Mouse (Mus musculus): Measurements from ENCODE around the gene Kat2a. TPM values are rescaled to one million over a fixed set of nuclear protein-coding genes. Genes with fewer than 3 reads are reported as not detected.

The Kat2a gene
- total and polyA plus RNA-seq, 3 experiments = 18.8 to 94.2 (median 46.8) TPM

GRCm38 (mm10) chr11:100718462-100718861 lies 6.2 kb upstream of the Kat2a start:
- H3K36me3 ChIP-seq (replicated peaks) = peaks cover 95% of the 10 kb centered on the region
- no peak overlapping the region for H3K4me3 ChIP-seq (ENCODE audit: low read depth, low read length)
- TF ChIP-seq GATA2 (IDR thresholded peaks at IDR 0.05; ENCODE audit: borderline replicate concordance, low read depth, low read length) = no peak
- no peak for TF ChIP-seq CTCF (IDR thresholded peaks at IDR 0.05; ENCODE audit: low read depth, low read length)
- TF ChIP-seq POLR2AphosphoS5 (IDR thresholded peaks at IDR 0.05; ENCODE audit: insufficient replicate concordance, low read depth, low read length) = no peak
- TF ChIP-seq GATA1 (IDR thresholded peaks at IDR 0.05; ENCODE audit: borderline replicate concordance, low read length) = no peak
- H3K27me3 ChIP-seq (ENCODE audit: insufficient read depth, low read length) = no peaks in the 10 kb centered on the region
- no peak for ATAC-seq (ENCODE audit: extremely low read depth, insufficient number of reproducible peaks, low FRiP score, poor library complexity, severe bottlenecking)
- DNase-seq (ENCODE audit: low spot score) = no peak
- H3K9me3 ChIP-seq (replicated peaks) = no peaks in the 10 kb centered on the region
- H3K4me1 ChIP-seq (ENCODE audit: insufficient read depth, low read depth, low read length) = peaks cover 85% of the 10 kb centered on the region

GRCm38 (mm10) chr11:100716649-100717048 lies 4.4 kb upstream of the Kat2a start:
- peaks cover 83% of the 10 kb centered on the region for H3K36me3 ChIP-seq (replicated peaks)
- TF ChIP-seq GATA1 (IDR thresholded peaks at IDR 0.05; ENCODE audit: borderline replicate concordance, low read length) = no peak
- TF ChIP-seq TAL1 (conservative IDR thresholded peaks at IDR 0.05; ENCODE audit: low read depth, low read length) = no peak
- TF ChIP-seq GATA2 (IDR thresholded peaks at IDR 0.05; ENCODE audit: borderline replicate concordance, low read depth, low read length) = no peak
- no peak for TF ChIP-seq POLR2AphosphoS5 (IDR thresholded peaks at IDR 0.05; ENCODE audit: insufficient replicate concordance, low read depth, low read length)
- no peak for TF ChIP-seq CTCF (IDR thresholded peaks at IDR 0.05; ENCODE audit: low read depth, low read length)
- no peaks in the 10 kb centered on the region for H3K27me3 ChIP-seq (ENCODE audit: insufficient read depth, low read length)
- no peak for DNase-seq (ENCODE audit: low spot score)
- H3K9me3 ChIP-seq (replicated peaks) = no peaks in the 10 kb centered on the region
- ATAC-seq (ENCODE audit: extremely low read depth, insufficient number of reproducible peaks, low FRiP score, poor library complexity, severe bottlenecking) = no peak
- peaks cover 80% of the 10 kb centered on the region for H3K4me1 ChIP-seq (ENCODE audit: insufficient read depth, low read depth, low read length)
- H3K4me3 ChIP-seq (ENCODE audit: low read depth, low read length) = no peak overlapping the region

- TF ChIP-seq POLR2AphosphoS5 (IDR thresholded peaks at IDR 0.05; ENCODE audit: insufficient replicate concordance, low read depth, low read length) (no peak), TAL1 (conservative IDR thresholded peaks at IDR 0.05; ENCODE audit: low read depth, low read length) (no peak), GATA1 (IDR thresholded peaks at IDR 0.05; ENCODE audit: borderline replicate concordance, low read length) (no peak), CTCF (IDR thresholded peaks at IDR 0.05; ENCODE audit: low read depth, low read length) (no peak), GATA2 (IDR thresholded peaks at IDR 0.05; ENCODE audit: borderline replicate concordance, low read depth, low read length) (no peak)
- H3K4me3 ChIP-seq (ENCODE audit: low read depth, low read length) = no peak overlapping the region
- no peak for DNase-seq (ENCODE audit: low spot score)
- ATAC-seq (ENCODE audit: extremely low read depth, insufficient number of reproducible peaks, low FRiP score, poor library complexity, severe bottlenecking) = no peak
- peaks cover 74% of the 10 kb centered on the region for H3K4me1 ChIP-seq (ENCODE audit: insufficient read depth, low read depth, low read length)
- no peaks in the 10 kb centered on the region for H3K9me3 ChIP-seq (replicated peaks)
- H3K27me3 ChIP-seq (ENCODE audit: insufficient read depth, low read length) = no peaks in the 10 kb centered on the region
- H3K36me3 ChIP-seq (replicated peaks) = peaks cover 81% of the 10 kb centered on the region
Measured at GRCm38 (mm10) chr11:100714948-100715347, 2.7 kb upstream of the Kat2a start.

- DNase-seq (ENCODE audit: low spot score) (peak; percentile 71), ATAC-seq (ENCODE audit: extremely low read depth, insufficient number of reproducible peaks, low FRiP score, poor library complexity, severe bottlenecking) (no peak)
- peaks cover 81% of the 10 kb centered on the region for H3K36me3 ChIP-seq (replicated peaks)
- TF ChIP-seq CTCF (IDR thresholded peaks at IDR 0.05; ENCODE audit: low read depth, low read length) (peak; percentile 75), TAL1 (conservative IDR thresholded peaks at IDR 0.05; ENCODE audit: low read depth, low read length) (no peak)
- H3K27me3 ChIP-seq (ENCODE audit: insufficient read depth, low read length) = no peaks in the 10 kb centered on the region
- H3K4me1 ChIP-seq (ENCODE audit: insufficient read depth, low read depth, low read length) = peaks cover 70% of the 10 kb centered on the region
- peak overlapping the region; percentile 70; the same call in 1 of the 2 replicates for H3K4me3 ChIP-seq (ENCODE audit: low read depth, low read length)
- H3K9me3 ChIP-seq (replicated peaks) = no peaks in the 10 kb centered on the region
Measured at GRCm38 (mm10) chr11:100714534-100714915, 2.3 kb upstream of the Kat2a start.

GRCm38 (mm10) chr11:100713735-100714533 lies 1.7 kb upstream of the Kat2a start, which contains the start of gene Hspb9:
TSS of gene Hspb9 (plus strand) at chr11:100713850.
- TF ChIP-seq GATA1 (IDR thresholded peaks at IDR 0.05; ENCODE audit: borderline replicate concordance, low read length) (no peak), POLR2AphosphoS5 (IDR thresholded peaks at IDR 0.05; ENCODE audit: insufficient replicate concordance, low read depth, low read length) (no peak; the same call in 1 of the 2 replicates), CTCF (IDR thresholded peaks at IDR 0.05; ENCODE audit: low read depth, low read length) (no peak), TAL1 (conservative IDR thresholded peaks at IDR 0.05; ENCODE audit: low read depth, low read length) (no peak; the same call in 1 of the 2 replicates), GATA2 (IDR thresholded peaks at IDR 0.05; ENCODE audit: borderline replicate concordance, low read depth, low read length) (no peak)
- no peaks in the 10 kb centered on the region for H3K9me3 ChIP-seq (replicated peaks)
- ATAC-seq (ENCODE audit: extremely low read depth, insufficient number of reproducible peaks, low FRiP score, poor library complexity, severe bottlenecking) (peak; percentile 79), DNase-seq (ENCODE audit: low spot score) (peak; percentile 90)
- no peaks in the 10 kb centered on the region for H3K27me3 ChIP-seq (ENCODE audit: insufficient read depth, low read length)
- peak within 1 kb of the TSS; percentile 70 for H3K4me3 ChIP-seq (ENCODE audit: low read depth, low read length)
- H3K4me1 ChIP-seq (ENCODE audit: insufficient read depth, low read depth, low read length) = peaks cover 69% of the 10 kb centered on the region
- peaks cover 81% of the 10 kb centered on the region for H3K36me3 ChIP-seq (replicated peaks)

GRCm38 (mm10) chr11:100713174-100713573 lies 909 bp upstream of the Kat2a start:
- ATAC-seq (ENCODE audit: extremely low read depth, insufficient number of reproducible peaks, low FRiP score, poor library complexity, severe bottlenecking) (no peak), DNase-seq (ENCODE audit: low spot score) (no peak)
- TF ChIP-seq GATA1 (IDR thresholded peaks at IDR 0.05; ENCODE audit: borderline replicate concordance, low read length) (no peak), GATA2 (IDR thresholded peaks at IDR 0.05; ENCODE audit: borderline replicate concordance, low read depth, low read length) (no peak), POLR2AphosphoS5 (IDR thresholded peaks at IDR 0.05; ENCODE audit: insufficient replicate concordance, low read depth, low read length) (no peak), TAL1 (conservative IDR thresholded peaks at IDR 0.05; ENCODE audit: low read depth, low read length) (no peak), CTCF (IDR thresholded peaks at IDR 0.05; ENCODE audit: low read depth, low read length) (no peak)
- peak overlapping the region; percentile 70; the same call in 1 of the 2 replicates for H3K4me3 ChIP-seq (ENCODE audit: low read depth, low read length)
- H3K9me3 ChIP-seq (replicated peaks) = no peaks in the 10 kb centered on the region
- peaks cover 69% of the 10 kb centered on the region for H3K4me1 ChIP-seq (ENCODE audit: insufficient read depth, low read depth, low read length)
- H3K27me3 ChIP-seq (ENCODE audit: insufficient read depth, low read length) = no peaks in the 10 kb centered on the region
- peaks cover 81% of the 10 kb centered on the region for H3K36me3 ChIP-seq (replicated peaks)
